Mouse (Mus musculus) spleen, adult 10 weeks (tissue): ENCODE measurements around the gene Gm20388. TPM values are rescaled to one million over a fixed set of nuclear protein-coding genes. Genes with fewer than 3 reads are reported as not detected.

Experiments
- polyA plus RNA-seq: library from polyadenylated mRNA; stranded (reverse); fragments of 350-450 nt; fragmentation: Illumina TruSeq; extraction: RNeasy Lipid Tissue Mini Kit (QIAGEN cat#74804); gene quantifications from one replicate; pipeline ENCODE4 v1.2.3, GENCODE M21; 2015; ENCODE audit warnings: low replicate concordance; ENCODE audit not compliant: insufficient read depth

The Gm20388 gene
- polyA plus RNA-seq, 1 experiment from 2014 or later: 14.7 TPM

DNA sequence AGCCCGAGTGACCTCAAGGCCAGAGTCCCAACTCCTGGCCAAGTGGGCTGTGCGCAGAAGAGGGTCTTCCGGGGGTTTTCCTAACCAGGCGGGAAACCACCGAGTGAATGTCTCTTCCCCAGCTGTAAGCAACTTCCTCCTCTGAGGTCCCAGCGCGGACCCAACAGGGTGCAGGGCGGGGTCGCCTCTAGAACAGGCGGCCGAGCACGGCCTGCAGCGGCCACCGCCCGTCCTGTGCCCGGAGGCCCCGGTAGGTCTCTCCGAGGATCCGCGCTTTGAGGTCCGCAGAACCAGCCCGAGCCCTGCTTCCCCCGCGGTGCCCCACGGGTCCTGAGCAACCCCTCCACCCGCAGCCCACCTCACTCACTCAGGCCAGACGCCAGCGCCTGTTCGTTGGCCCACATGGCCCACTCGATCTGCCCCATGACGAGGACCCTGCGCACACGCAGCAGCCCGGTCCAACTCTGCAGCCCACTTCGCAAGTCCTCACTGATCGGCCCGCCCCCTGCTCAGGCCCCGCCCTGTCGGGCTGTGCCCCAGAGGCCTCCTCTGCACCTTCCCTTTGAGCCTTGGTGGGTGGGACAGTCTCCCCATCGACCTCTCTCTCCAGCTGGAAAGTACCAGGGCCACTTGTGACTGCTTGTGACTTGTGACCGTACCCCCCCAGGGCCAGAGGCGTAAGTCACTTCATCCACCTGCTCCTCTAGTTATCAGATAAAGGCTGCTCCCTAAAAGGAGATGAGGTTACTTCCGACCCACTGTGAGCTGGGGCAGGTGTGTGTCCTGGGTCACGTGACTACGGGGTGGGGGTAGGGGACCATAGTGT, 2522.0 kb downstream of the Gm20388 start, which contains the start of gene Cyba:
TSS of gene Cyba (minus strand) at position 488 of the 826 bp plus-strand sequence.

DNA sequence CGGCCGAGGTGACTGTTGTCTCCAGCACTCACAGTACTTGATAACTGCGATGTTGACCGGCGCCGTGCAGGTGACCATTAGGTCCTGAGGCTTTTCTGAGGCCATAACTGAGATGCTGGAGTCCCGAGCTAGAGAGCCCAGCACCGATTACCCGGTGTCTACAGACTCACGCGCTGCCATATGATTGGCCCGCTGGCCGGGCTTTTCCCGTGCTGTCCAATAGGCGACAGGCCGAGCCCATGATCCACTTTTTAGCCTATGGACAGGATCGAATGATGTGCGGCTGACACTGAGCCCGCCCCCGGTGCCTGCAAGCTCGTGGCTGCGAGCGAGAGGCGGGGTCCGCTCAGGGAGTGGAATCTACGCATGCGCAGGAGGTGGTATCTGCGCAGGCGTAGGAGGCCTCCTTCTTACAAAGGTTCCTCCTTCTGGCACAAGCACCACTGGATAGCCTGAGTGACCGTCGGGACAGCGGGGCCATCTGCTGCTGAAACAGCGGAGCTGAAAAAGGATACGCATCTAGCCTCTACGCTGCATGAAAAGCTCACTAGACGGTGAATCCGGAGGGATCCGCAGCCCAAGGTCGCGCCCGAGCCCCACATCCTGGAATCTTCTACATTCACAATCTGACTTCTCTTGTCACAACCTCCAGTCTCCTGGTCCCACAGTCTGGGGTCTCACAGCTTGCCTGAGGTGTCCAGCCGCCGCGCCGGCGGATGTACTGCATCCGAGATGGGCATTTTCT, 2532.8 kb downstream of the Gm20388 start, which contains the start of gene Mvd:
TSS of gene Mvd (minus strand) at position 161 of the 745 bp plus-strand sequence.

GRCm38 (mm10) chr8:122460524-122461472, 2550.2 kb downstream of the Gm20388 start, which contains the start of gene Snai3:
TSS of gene Snai3 (minus strand) at chr8:122460733.

GRCm38 (mm10) chr8:122475580-122476320, 2565.1 kb downstream of the Gm20388 start, which contains the start of the genes Rnf166 and Ctu2:
TSS of gene Rnf166 (minus strand) at chr8:122476064.
TSS of gene Ctu2 (plus strand) at chr8:122476143.

GRCm38 (mm10) chr8:122551265-122552051, 2640.8 kb downstream of the Gm20388 start, which contains the start of gene Piezo1:
TSS of gene Piezo1 (minus strand) at chr8:122551329.

GRCm38 (mm10) chr8:122567361-122568108, 2656.9 kb downstream of the Gm20388 start, which contains the start of gene Cdt1:
TSS of gene Cdt1 (plus strand) at chr8:122568015.

GRCm38 (mm10) chr8:122576648-122577022, 2666.0 kb downstream of the Gm20388 start, which contains the start of gene Aprt:
TSS of gene Aprt (minus strand) at chr8:122576909.

GRCm38 (mm10) chr8:122611295-122612133, 2700.9 kb downstream of the Gm20388 start, which contains the start of the genes Galns and Trappc2l:
TSS of gene Galns (minus strand) at chr8:122611463.
TSS of gene Trappc2l (plus strand) at chr8:122611640.

DNA sequence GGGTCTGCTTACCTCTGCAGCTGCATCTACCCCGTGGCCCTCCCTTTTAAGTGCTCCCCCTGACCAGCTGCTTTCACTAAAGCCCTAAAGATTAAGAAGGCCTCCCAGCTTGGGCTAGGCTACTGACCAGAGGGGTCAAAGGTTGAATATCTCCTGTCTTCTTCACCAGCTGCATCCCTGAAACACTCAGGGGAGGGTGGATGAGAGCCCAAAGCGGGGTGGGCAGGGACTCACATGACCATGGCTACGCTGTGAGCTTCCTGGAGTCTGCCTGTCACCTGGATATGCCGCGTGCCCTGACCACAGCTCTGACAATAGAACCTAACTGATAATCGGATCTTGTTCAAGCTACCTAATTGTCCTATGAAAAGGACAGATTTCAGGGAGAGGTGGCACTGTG, 2712.1 kb downstream of the Gm20388 start, which contains the start of gene Pabpn1l:
TSS of gene Pabpn1l (minus strand) at position 13 of the 400 bp plus-strand sequence.

GRCm38 (mm10) chr8:122699005-122699492, 2788.4 kb downstream of the Gm20388 start, which contains the start of gene Cbfa2t3:
TSS of gene Cbfa2t3 (minus strand) at chr8:122699109.

GRCm38 (mm10) chr8:122775285-122776155, 2864.9 kb downstream of the Gm20388 start, which contains the start of gene Acsf3:
TSS of gene Acsf3 (plus strand) at chr8:122775486.

DNA sequence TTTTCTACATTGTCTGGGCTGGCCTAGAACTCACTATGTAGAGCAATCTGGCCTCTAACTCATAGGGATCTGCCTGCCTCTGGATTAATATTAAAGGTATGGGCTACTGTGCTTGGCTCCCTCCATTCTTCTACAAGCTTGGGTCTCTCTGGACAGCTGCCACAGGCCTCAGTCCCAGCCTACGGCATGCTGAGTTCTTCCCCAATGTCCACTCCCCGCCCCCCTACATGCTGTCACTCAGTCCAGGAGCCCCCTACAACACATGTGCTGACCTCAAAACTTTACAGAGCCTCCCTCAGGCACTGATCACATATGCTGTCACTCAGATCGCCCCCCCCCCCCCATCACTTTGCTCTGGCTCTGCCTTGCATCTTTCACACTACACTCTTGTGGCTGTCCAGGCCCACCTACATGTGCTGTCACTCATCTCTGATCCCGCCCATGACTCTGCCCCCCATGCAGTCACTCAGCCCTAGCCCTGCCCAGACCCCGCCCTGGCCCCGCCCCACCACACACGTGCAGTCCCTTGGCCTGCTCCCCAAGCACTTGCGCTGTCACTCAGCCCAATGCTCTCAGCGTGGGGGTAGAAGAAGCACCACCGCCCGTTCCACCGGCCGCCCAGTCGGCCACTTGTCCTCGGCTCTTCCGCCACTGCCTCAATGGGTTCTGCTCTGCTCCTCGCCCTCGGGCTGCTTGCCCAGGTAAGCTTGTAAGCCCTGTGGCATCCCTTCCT, 2937.4 kb downstream of the Gm20388 start, which contains the start of gene Cdh15:
TSS of gene Cdh15 (plus strand) at position 138 of the 733 bp plus-strand sequence.

DNA sequence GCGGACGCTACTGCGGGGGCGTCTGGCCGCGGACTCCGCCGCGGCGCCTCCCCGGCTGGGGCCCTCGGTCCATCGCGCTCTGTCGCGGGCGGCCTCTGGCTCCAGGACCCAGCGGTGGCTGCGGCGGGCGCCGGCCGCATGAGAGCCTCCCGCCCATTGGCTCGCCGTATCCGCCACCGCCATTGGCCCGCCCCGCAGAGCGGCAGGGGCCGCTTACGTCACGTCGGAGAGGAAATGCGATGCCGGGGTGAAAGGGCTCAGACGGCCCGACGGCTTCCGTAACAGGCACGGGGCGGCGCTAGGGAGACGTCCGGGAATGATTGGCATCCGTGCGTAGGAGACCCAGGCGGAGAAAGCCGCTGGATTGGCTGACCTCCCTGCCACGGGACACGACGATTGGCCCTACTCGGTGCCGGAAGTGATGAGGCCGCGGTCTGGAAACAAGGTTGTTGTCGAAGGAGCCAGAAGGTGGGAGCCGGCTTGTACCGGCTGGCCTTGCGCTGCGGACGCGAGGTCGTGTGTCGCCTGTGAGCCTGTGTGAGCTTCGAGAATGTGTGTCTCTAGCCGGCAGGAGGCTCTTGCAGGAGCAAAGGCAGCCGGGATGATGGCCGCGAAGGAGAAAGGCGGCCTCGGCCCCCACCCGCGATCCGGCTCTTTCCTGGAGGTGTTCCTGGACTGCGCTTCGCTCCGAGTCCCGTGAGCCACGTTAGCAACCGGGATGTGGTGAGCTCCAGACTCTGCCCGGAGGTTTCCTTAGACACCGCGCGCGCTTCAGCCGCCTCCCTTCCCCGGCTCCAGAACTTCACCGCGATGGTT, 3131.7 kb downstream of the Gm20388 start, which contains the start of gene Ankrd11:
TSS of gene Ankrd11 (minus strand) at position 120 of the 816 bp plus-strand sequence.

DNA sequence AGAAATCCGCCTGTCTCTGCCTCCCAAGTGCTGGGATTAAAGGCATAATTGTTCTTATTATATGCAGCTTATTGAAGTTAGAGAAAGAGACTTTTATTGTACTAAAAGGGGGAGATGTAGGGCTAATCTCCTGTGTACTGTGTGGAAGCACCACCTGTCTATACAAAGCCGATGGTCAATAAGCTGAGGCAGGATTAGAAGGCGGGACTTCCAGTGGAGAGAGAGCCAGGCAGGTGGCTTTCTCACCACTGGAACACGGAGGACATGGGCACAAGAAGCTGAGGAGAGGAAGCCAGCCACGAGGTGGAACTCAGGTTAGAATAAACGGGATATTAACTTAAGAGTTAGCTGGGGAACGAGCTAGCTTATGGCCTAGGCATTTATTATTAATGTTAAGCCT, 3152.1 kb downstream of the Gm20388 start, which contains the start of gene Spg7:
TSS of gene Spg7 (plus strand) at position 222 of the 400 bp plus-strand sequence.

